Mouse (Mus musculus): ENCODE data around the gene Tenm3. TPM values are rescaled to one million over a fixed set of nuclear protein-coding genes. Genes with fewer than 3 reads are reported as not detected.

Tenm3 gene
- polyA plus RNA-seq, 1 experiment: 12.8 TPM

DNA sequence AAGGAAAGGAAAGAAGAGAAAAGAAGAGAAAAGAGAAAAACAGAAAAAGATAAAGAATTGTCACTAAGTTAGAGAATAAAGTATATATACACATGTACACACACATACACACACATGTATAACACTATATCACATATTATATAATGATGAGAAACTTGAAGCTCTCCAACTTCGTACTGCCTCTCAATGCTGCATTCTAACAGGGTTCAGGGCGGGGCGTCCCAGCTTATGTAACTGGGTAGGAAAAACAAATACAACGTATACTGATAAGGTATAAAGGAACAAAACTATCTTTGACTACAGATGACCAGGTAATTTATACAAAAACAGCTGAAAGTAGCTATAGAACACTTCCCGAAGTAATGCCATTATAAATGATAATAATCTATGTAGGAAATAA is 22.2 kb upstream of the Tenm3 start:
- no peak for TF ChIP-seq POLR2AphosphoS2 (IDR thresholded peaks at IDR 0.05; ENCODE audit: insufficient read length, low read depth)
- no peaks in the 10 kb centered on the region for H3K79me2 ChIP-seq (ENCODE audit: control insufficient read depth, insufficient read depth)
- no peaks in the 10 kb centered on the region for H3K36me3 ChIP-seq (ENCODE audit: control insufficient read depth, insufficient read depth)
- H3ac ChIP-seq (ENCODE audit: control insufficient read depth, insufficient read length): no peak overlapping the region
- H3K4me2 ChIP-seq (ENCODE audit: low read depth): no peak overlapping the region
- no peaks in the 10 kb centered on the region for H3K27me3 ChIP-seq (ENCODE audit: control insufficient read depth, insufficient read depth, insufficient read length)
- no peak overlapping the region for H3K4me3 ChIP-seq

DNA sequence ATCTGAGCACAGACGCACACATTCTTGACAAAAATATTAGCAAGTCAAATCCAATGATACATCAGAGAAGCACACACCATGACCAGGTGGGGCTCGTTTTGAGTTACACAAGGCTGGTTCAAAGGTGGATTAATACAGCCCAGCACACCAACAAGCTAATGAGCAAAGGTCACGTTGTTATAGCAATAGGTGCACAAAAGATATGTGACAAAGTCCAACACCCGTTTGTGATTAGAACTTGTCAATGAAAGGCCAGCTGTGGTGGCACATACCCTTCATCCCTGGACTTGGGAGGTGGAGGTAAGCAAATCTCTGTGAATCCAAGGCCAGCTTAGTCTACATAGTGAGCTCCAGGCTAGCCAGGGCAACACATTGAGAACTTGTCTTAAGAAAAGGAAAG is 21.7 kb upstream of the Tenm3 start:
- TF ChIP-seq MAX (IDR thresholded peaks at IDR 0.05; ENCODE audit: low read depth): no peak
- no peak for TF ChIP-seq SRF (IDR thresholded peaks at IDR 0.05; ENCODE audit: control insufficient read depth, insufficient read length, low read depth)
- TF ChIP-seq E2F4 (IDR thresholded peaks at IDR 0.05; ENCODE audit: insufficient read depth): no peak
- TF ChIP-seq POLR2A (IDR thresholded peaks at IDR 0.05; ENCODE audit: insufficient read length, low read depth): no peak
- no peak for TF ChIP-seq TCF12 (IDR thresholded peaks at IDR 0.05; ENCODE audit: insufficient read depth, poor library complexity, severe bottlenecking)
- TF ChIP-seq REST (IDR thresholded peaks at IDR 0.05; ENCODE audit: insufficient read depth, insufficient read length): no peak
- no peak for TF ChIP-seq MYOG (IDR thresholded peaks at IDR 0.05; ENCODE audit: control insufficient read depth in 1 of 3, insufficient read depth in 1 of 3, insufficient read length in 2 of 3, low read depth in 2 of 3)
- TF ChIP-seq POLR2AphosphoS2 (IDR thresholded peaks at IDR 0.05; ENCODE audit: insufficient read length, low read depth): no peak
- Histone ChIP-seq H3K4me2 (ENCODE audit: low read depth) (no peak overlapping the region), H3K36me3 (ENCODE audit: control insufficient read depth, insufficient read depth) (no peaks in the 10 kb centered on the region), H3K27me3 (ENCODE audit: control insufficient read depth, insufficient read depth, insufficient read length) (no peaks in the 10 kb centered on the region), H3ac (ENCODE audit: control insufficient read depth, insufficient read length) (no peak overlapping the region), H3K4me3 (no peak overlapping the region), H3K79me2 (ENCODE audit: control insufficient read depth, insufficient read depth) (no peaks in the 10 kb centered on the region)

DNA sequence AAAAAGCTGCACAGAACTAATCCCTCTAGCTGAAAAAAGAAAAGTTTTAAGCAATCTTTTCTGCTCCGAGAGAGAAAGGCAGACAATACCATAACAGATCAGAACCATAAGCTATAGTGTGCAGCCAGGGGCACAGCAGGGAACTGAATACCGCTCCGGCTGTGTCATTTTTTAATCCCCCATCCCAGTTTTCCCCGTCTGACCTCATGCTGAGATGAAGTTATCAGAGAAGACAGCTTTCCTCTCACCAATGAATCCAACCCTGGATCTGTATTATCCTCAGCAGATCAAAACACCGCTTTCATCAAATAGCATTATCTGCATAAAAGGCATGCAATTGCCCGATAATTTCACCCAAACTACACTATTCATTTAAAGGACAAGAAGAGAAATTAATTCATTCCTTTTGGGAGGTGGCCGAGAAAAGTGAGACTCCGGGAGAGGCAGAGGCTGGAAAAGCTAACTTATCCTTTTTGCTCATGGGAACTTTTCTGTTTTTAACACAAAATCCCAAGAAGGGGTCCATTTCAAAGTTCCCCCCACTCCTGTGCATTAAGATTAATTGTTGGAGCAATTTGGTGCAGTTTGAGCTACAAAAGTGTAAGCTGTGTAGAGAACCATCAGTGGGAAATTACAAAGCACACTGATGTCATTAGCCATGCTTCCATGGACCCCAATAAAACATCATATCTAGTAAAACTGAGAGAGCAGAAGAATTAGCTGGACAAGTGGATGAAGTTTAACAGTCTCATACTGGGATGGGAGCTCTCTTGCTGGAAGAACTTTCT is 6.7 kb upstream of the Tenm3 start:
- H3ac ChIP-seq (ENCODE audit: control insufficient read depth, insufficient read length): no peak overlapping the region
- no peak overlapping the region for H3K4me3 ChIP-seq
- TF ChIP-seq E2F4 (IDR thresholded peaks at IDR 0.05; ENCODE audit: insufficient read depth): no peak
- TF ChIP-seq TCF3 (IDR thresholded peaks at IDR 0.05; ENCODE audit: insufficient read length, low read depth): no peak
- no peak for TF ChIP-seq MAX (IDR thresholded peaks at IDR 0.05; ENCODE audit: low read depth)
- no peak for TF ChIP-seq TCF12 (IDR thresholded peaks at IDR 0.05; ENCODE audit: insufficient read depth, poor library complexity, severe bottlenecking)
- TF ChIP-seq POLR2A (IDR thresholded peaks at IDR 0.05; ENCODE audit: insufficient read length, low read depth): no peak
- no peak for TF ChIP-seq USF1 (IDR thresholded peaks at IDR 0.05; ENCODE audit: low read depth)
- no peak for TF ChIP-seq POLR2AphosphoS2 (IDR thresholded peaks at IDR 0.05; ENCODE audit: insufficient read length, low read depth)
- no peak for TF ChIP-seq MYOD1 (IDR thresholded peaks at IDR 0.05; ENCODE audit: control insufficient read depth in 1 of 3, insufficient read length in 2 of 3, low read depth in 2 of 3)
- TF ChIP-seq SRF (IDR thresholded peaks at IDR 0.05; ENCODE audit: control insufficient read depth, insufficient read length, low read depth): no peak
- no peak for TF ChIP-seq REST (IDR thresholded peaks at IDR 0.05; ENCODE audit: insufficient read depth, insufficient read length)
- no peak for TF ChIP-seq CEBPB (IDR thresholded peaks at IDR 0.05; ENCODE audit: insufficient read depth, poor library complexity, severe bottlenecking)
- TF ChIP-seq MYOG (IDR thresholded peaks at IDR 0.05; ENCODE audit: control insufficient read depth in 1 of 3, insufficient read depth in 1 of 3, insufficient read length in 2 of 3, low read depth in 2 of 3): no peak
- H3K27me3 ChIP-seq (ENCODE audit: control insufficient read depth, insufficient read depth, insufficient read length): no peaks in the 10 kb centered on the region
- no peaks in the 10 kb centered on the region for H3K36me3 ChIP-seq (ENCODE audit: control insufficient read depth, insufficient read depth)
- no peak overlapping the region for H3K4me2 ChIP-seq (ENCODE audit: low read depth)
- no peaks in the 10 kb centered on the region for H3K79me2 ChIP-seq (ENCODE audit: control insufficient read depth, insufficient read depth)

DNA sequence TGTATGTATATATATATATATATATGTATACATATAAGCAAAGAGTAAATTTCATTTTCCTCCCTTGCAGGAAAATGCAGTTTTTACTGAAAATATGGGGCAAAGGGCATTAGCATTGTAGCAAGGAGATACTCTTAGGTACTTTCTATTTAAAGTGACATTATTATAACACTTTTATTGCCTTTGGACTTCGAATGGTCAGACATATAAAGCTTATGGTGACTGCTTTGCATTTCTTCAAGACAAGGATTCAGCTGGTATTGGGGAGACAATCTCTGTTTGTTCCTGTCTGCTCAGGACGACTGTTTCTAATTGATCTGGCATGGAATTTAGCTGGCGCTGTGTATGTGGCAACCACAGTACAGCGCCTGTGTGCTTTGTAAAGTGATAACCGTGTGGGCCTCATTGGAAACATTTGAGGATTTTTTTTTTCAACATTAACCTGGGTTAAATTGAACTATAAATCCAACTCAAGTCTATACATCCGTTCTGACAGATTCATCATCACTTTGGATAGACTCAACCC is 5.4 kb upstream of the Tenm3 start:
- Histone ChIP-seq H3K79me2 (ENCODE audit: control insufficient read depth, insufficient read depth) (no peaks in the 10 kb centered on the region), H3K27me3 (ENCODE audit: control insufficient read depth, insufficient read depth, insufficient read length) (no peaks in the 10 kb centered on the region), H3ac (ENCODE audit: control insufficient read depth, insufficient read length) (no peak overlapping the region), H3K4me3 (no peak overlapping the region), H3K36me3 (ENCODE audit: control insufficient read depth, insufficient read depth) (no peaks in the 10 kb centered on the region), H3K4me2 (ENCODE audit: low read depth) (no peak overlapping the region)
- TF ChIP-seq CEBPB (IDR thresholded peaks at IDR 0.05; ENCODE audit: insufficient read depth, poor library complexity, severe bottlenecking) (no peak), REST (IDR thresholded peaks at IDR 0.05; ENCODE audit: insufficient read depth, insufficient read length) (no peak), USF1 (IDR thresholded peaks at IDR 0.05; ENCODE audit: low read depth) (no peak), MYOG (IDR thresholded peaks at IDR 0.05; ENCODE audit: control insufficient read depth in 1 of 3, insufficient read depth in 1 of 3, insufficient read length in 2 of 3, low read depth in 2 of 3) (no peak), E2F4 (IDR thresholded peaks at IDR 0.05; ENCODE audit: insufficient read depth) (no peak), TCF3 (IDR thresholded peaks at IDR 0.05; ENCODE audit: insufficient read length, low read depth) (no peak), POLR2AphosphoS2 (IDR thresholded peaks at IDR 0.05; ENCODE audit: insufficient read length, low read depth) (no peak), SRF (IDR thresholded peaks at IDR 0.05; ENCODE audit: control insufficient read depth, insufficient read length, low read depth) (no peak), MAX (IDR thresholded peaks at IDR 0.05; ENCODE audit: low read depth) (no peak), MYOD1 (IDR thresholded peaks at IDR 0.05; ENCODE audit: control insufficient read depth in 1 of 3, insufficient read length in 2 of 3, low read depth in 2 of 3) (no peak), POLR2A (IDR thresholded peaks at IDR 0.05; ENCODE audit: insufficient read length, low read depth) (no peak), TCF12 (IDR thresholded peaks at IDR 0.05; ENCODE audit: insufficient read depth, poor library complexity, severe bottlenecking) (no peak)

DNA sequence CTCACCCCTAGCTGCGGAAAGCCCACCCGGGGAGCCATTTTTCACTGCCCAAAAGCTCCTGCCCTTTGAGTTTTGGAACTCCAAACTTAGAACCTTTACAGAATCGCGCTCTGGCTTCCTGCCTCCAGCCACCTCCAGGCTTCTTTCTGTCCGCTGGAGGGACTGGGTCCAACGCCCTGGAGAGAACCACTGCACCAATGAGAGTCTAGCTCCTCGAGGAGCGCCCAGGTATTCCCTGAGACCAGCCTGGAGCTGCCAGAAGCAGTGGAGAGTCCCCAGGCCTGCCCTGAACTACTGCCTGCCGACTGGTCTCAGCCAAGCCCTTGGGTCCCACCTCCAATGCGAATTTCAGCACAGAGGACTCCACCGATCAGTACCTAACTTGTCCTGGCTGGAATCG is 1.2 kb upstream of the Tenm3 start:
- no peak overlapping the region for H3K4me2 ChIP-seq (ENCODE audit: low read depth)
- H3K27me3 ChIP-seq (ENCODE audit: control insufficient read depth, insufficient read depth, insufficient read length): no peaks in the 10 kb centered on the region
- peak overlapping the region; percentile 78 for H3K4me3 ChIP-seq
- no peaks in the 10 kb centered on the region for H3K36me3 ChIP-seq (ENCODE audit: control insufficient read depth, insufficient read depth)
- TF ChIP-seq REST (IDR thresholded peaks at IDR 0.05; ENCODE audit: insufficient read depth, insufficient read length) (no peak), MAX (IDR thresholded peaks at IDR 0.05; ENCODE audit: low read depth) (no peak), MYOG (IDR thresholded peaks at IDR 0.05; ENCODE audit: control insufficient read depth in 1 of 3, insufficient read depth in 1 of 3, insufficient read length in 2 of 3, low read depth in 2 of 3) (no peak), USF1 (IDR thresholded peaks at IDR 0.05; ENCODE audit: low read depth) (no peak), SRF (IDR thresholded peaks at IDR 0.05; ENCODE audit: control insufficient read depth, insufficient read length, low read depth) (no peak), E2F4 (IDR thresholded peaks at IDR 0.05; ENCODE audit: insufficient read depth) (no peak), TCF3 (IDR thresholded peaks at IDR 0.05; ENCODE audit: insufficient read length, low read depth) (no peak), CEBPB (IDR thresholded peaks at IDR 0.05; ENCODE audit: insufficient read depth, poor library complexity, severe bottlenecking) (no peak), POLR2A (IDR thresholded peaks at IDR 0.05; ENCODE audit: insufficient read length, low read depth) (no peak), MYOD1 (IDR thresholded peaks at IDR 0.05; ENCODE audit: control insufficient read depth in 1 of 3, insufficient read length in 2 of 3, low read depth in 2 of 3) (no peak), TCF12 (IDR thresholded peaks at IDR 0.05; ENCODE audit: insufficient read depth, poor library complexity, severe bottlenecking) (no peak), POLR2AphosphoS2 (IDR thresholded peaks at IDR 0.05; ENCODE audit: insufficient read length, low read depth) (no peak)
- H3K79me2 ChIP-seq (ENCODE audit: control insufficient read depth, insufficient read depth): peaks cover 26% of the 10 kb centered on the region
- H3ac ChIP-seq (ENCODE audit: control insufficient read depth, insufficient read length): no peak overlapping the region
